Mouse (Mus musculus) liver, embryonic 14.5 days (tissue): Measurements from ENCODE around the gene Prkg1.

ENCODE experiments used
- CTCF ChIP-seq: IDR thresholded peaks from 2 replicates; pipeline ENCODE4 v1.5.1; 2016; ENCODE audit warnings: antibody characterized with exemption, low read depth, control low read depth
- EP300 ChIP-seq: IDR thresholded peaks from 2 replicates; pipeline ENCODE4 v1.6.1; 2016; ENCODE audit warnings: antibody characterized with exemption, low read depth

- TF ChIP-seq CTCF (no peak), EP300 (no peak)
Measured at GRCm38 (mm10) chr19:31170985-31171384, 593.8 kb downstream of the Prkg1 start.
